Mouse (Mus musculus): ENCODE measurements around the gene Col18a1. TPM values are rescaled to one million over a fixed set of nuclear protein-coding genes. Genes with fewer than 3 reads are reported as not detected.

Col18a1 gene
- total RNA-seq, 1 experiment = 414 TPM

DNA sequence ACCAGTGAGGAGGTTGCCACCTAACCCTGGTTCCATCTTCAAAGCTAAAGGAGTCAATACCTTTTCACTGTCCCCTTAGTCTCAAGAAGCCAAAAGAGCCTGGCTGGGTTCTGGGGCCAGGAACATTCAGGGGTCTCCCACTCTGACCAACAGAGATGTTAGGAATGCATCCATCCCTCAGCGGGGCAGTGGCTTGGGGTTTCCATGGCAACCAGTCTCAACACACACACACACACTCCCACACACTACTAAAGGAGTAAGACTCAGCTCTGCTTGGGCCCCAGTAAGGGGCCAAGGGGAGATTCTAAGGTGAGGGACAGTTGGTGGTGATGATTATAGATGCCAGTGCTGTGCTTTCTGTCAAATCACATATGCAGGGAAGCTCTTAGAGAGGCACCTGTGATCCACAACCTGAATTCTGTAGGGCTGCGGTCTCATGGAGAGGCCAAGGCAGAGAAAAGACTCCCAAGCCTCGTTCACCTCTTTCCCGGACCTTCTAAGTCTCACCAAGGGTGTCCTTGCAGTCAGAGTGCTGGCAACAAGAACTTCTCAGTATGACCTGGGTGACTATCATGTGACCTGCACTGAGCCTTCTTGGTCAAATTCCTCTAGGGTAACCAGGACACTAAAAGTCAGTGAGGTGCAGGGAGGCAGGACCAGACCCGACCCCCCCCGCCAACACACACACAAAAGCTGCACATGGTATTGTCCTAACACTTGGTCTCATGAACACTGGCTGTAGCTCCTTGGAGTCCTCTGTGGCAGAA is 46.2 kb upstream of the Col18a1 start:
- TF ChIP-seq CHD2 (IDR thresholded peaks at IDR 0.05; ENCODE audit: low read depth, low read length) = no peak
- TF ChIP-seq ZC3H11A (IDR thresholded peaks at IDR 0.05; ENCODE audit: borderline replicate concordance, low read depth, low read length) = no peak
- TF ChIP-seq HCFC1 (IDR thresholded peaks at IDR 0.05; ENCODE audit: borderline replicate concordance, insufficient read depth, low read length) = no peak
- no peak for TF ChIP-seq MAFK (IDR thresholded peaks at IDR 0.05; ENCODE audit: insufficient read depth, low read depth, low read length)
- TF ChIP-seq ZNF384 (IDR thresholded peaks at IDR 0.05; ENCODE audit: low read depth, low read length) = no peak
- peaks cover 7 to 8% of the 10 kb centered on the region in 2 experiments; a peak in 2 of 4 replicates for H3K4me1 ChIP-seq (ENCODE audit: control insufficient read depth in 2 of 2, insufficient read depth in 2 of 2, low read length in 2 of 2, poor library complexity in 1 of 2)
- H3K9me3 ChIP-seq (ENCODE audit: control insufficient read depth, insufficient read depth, low read depth, low read length) = no peaks in the 10 kb centered on the region
- in situ Hi-C loops (cut with MboI; ENCODE audit: low sequenced_read_pairs in 2 of 2, unreplicated experiment in 2 of 2) = no loop called here
- no peak for DNase-seq (ENCODE audit: low read depth, low spot score)
- H3K27ac ChIP-seq (ENCODE audit: insufficient read depth, low read depth, low read length, poor library complexity, severe bottlenecking) = no peak overlapping the region
- H3K36me3 ChIP-seq (ENCODE audit: control insufficient read depth, insufficient read depth, low read length, poor library complexity, severe bottlenecking) = no peaks in the 10 kb centered on the region
- no peak overlapping the region for H3K4me3 ChIP-seq (ENCODE audit: insufficient read depth in 1 of 2, low read depth in 1 of 2, low read length in 2 of 2, poor library complexity in 1 of 2, severe bottlenecking in 1 of 2)
- H3K9ac ChIP-seq (ENCODE audit: insufficient read depth, low read depth, low read length, poor library complexity, severe bottlenecking) = no peak overlapping the region

DNA sequence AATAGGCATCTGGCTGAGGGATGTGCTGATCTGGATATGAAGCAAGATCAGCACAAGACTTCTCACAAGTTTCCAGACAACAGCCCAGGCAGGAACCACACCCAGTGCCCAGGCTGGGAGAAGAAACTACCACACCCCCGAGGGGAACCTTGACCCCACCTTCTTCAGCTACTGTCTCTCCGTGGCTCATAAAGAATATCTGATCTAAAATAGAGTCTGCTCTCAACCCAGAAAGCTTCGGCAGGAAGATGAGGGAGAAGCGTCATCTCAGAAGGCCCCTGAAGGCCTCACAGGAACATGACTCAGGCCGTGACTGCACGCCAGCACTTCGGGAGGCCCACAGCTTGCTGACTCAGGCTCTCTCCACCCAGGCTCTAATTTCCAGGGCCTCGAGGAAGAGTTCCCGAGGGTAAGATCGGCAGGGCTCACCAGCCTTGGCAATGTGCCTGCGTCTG is 44.8 kb upstream of the Col18a1 start:
- no peaks in the 10 kb centered on the region for H3K36me3 ChIP-seq (ENCODE audit: control insufficient read depth, insufficient read depth, low read length, poor library complexity, severe bottlenecking)
- H3K9me3 ChIP-seq (ENCODE audit: control insufficient read depth, insufficient read depth, low read depth, low read length) = no peaks in the 10 kb centered on the region
- H3K9ac ChIP-seq (ENCODE audit: insufficient read depth, low read depth, low read length, poor library complexity, severe bottlenecking) = no peak overlapping the region
- H3K27ac ChIP-seq (ENCODE audit: insufficient read depth, low read depth, low read length, poor library complexity, severe bottlenecking) = no peak overlapping the region
- peaks cover 7 to 16% of the 10 kb centered on the region in 2 experiments; a peak in 3 of 4 replicates for H3K4me1 ChIP-seq (ENCODE audit: control insufficient read depth in 2 of 2, insufficient read depth in 2 of 2, low read length in 2 of 2, poor library complexity in 1 of 2)
- TF ChIP-seq MAFK (IDR thresholded peaks at IDR 0.05; ENCODE audit: insufficient read depth, low read depth, low read length) = no peak
- TF ChIP-seq ZNF384 (IDR thresholded peaks at IDR 0.05; ENCODE audit: low read depth, low read length) = no peak
- no peak for TF ChIP-seq HCFC1 (IDR thresholded peaks at IDR 0.05; ENCODE audit: borderline replicate concordance, insufficient read depth, low read length)
- TF ChIP-seq CHD2 (IDR thresholded peaks at IDR 0.05; ENCODE audit: low read depth, low read length) = no peak
- TF ChIP-seq ZC3H11A (IDR thresholded peaks at IDR 0.05; ENCODE audit: borderline replicate concordance, low read depth, low read length) = no peak
- DNase-seq (ENCODE audit: low read depth, low spot score) = no peak
- in situ Hi-C loops (cut with MboI; ENCODE audit: low sequenced_read_pairs in 2 of 2, unreplicated experiment in 2 of 2) = no loop called here
- H3K4me3 ChIP-seq (ENCODE audit: insufficient read depth in 1 of 2, low read depth in 1 of 2, low read length in 2 of 2, poor library complexity in 1 of 2, severe bottlenecking in 1 of 2) = no peak overlapping the region

DNA sequence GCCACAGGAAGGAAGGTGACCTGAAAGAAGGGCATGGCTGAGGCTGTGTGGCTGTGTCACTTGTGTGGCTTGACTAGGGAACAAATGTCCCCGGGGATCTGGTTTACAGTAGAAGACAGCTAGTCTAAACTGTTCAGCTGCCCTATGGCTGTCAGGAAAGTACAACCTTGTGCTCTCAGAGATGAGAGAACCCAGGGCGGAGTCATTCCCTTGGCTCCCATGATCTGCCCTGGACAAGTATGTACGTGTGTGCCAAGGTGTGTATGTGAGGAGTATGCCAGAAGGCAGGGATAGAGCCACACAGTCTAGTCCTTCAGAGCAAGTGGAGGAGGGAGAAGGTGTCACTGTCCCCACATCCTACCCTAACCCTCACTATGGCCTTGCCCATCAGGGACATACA is 44.3 kb upstream of the Col18a1 start:
- no peak for DNase-seq (ENCODE audit: low read depth, low spot score)
- no peak overlapping the region for H3K27ac ChIP-seq (ENCODE audit: insufficient read depth, low read depth, low read length, poor library complexity, severe bottlenecking)
- in situ Hi-C loops (cut with MboI; ENCODE audit: low sequenced_read_pairs in 2 of 2, unreplicated experiment in 2 of 2) = no loop called here
- H3K9ac ChIP-seq (ENCODE audit: insufficient read depth, low read depth, low read length, poor library complexity, severe bottlenecking) = no peak overlapping the region
- no peaks in the 10 kb centered on the region for H3K9me3 ChIP-seq (ENCODE audit: control insufficient read depth, insufficient read depth, low read depth, low read length)
- H3K36me3 ChIP-seq (ENCODE audit: control insufficient read depth, insufficient read depth, low read length, poor library complexity, severe bottlenecking) = no peaks in the 10 kb centered on the region
- H3K4me3 ChIP-seq (ENCODE audit: insufficient read depth in 1 of 2, low read depth in 1 of 2, low read length in 2 of 2, poor library complexity in 1 of 2, severe bottlenecking in 1 of 2) = no peak overlapping the region
- peaks cover 4 to 15% of the 10 kb centered on the region in 2 experiments; a peak in 3 of 4 replicates for H3K4me1 ChIP-seq (ENCODE audit: control insufficient read depth in 2 of 2, insufficient read depth in 2 of 2, low read length in 2 of 2, poor library complexity in 1 of 2)
- no peak for TF ChIP-seq HCFC1 (IDR thresholded peaks at IDR 0.05; ENCODE audit: borderline replicate concordance, insufficient read depth, low read length)
- no peak for TF ChIP-seq ZNF384 (IDR thresholded peaks at IDR 0.05; ENCODE audit: low read depth, low read length)
- TF ChIP-seq MAFK (IDR thresholded peaks at IDR 0.05; ENCODE audit: insufficient read depth, low read depth, low read length) = no peak
- no peak for TF ChIP-seq ZC3H11A (IDR thresholded peaks at IDR 0.05; ENCODE audit: borderline replicate concordance, low read depth, low read length)
- no peak for TF ChIP-seq CHD2 (IDR thresholded peaks at IDR 0.05; ENCODE audit: low read depth, low read length)

DNA sequence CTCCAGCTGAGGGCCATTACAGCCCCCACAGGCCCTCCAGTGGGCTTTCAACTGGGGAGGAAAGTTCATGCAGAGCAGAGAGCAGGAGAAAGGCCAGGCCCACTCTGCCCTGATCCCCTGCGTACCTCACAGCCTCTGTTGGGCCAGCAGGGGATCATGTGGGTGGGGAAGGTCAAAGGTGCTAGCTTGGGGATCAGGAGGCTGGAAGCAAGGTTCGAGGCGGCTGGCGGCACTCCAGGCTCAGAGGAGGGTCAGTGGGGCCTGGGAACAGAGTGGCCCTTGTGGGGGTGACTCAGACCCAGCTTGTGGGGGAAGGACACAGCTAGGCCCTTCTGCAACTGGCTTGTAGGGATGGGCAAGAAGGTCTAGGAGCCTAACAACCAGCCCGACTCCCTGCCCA is 42.9 kb upstream of the Col18a1 start:
- peaks cover 3 to 13% of the 10 kb centered on the region in 2 experiments; a peak in 3 of 4 replicates for H3K4me1 ChIP-seq (ENCODE audit: control insufficient read depth in 2 of 2, insufficient read depth in 2 of 2, low read length in 2 of 2, poor library complexity in 1 of 2)
- in situ Hi-C loops (cut with MboI; ENCODE audit: low sequenced_read_pairs in 2 of 2, unreplicated experiment in 2 of 2) = no loop called here
- H3K36me3 ChIP-seq (ENCODE audit: control insufficient read depth, insufficient read depth, low read length, poor library complexity, severe bottlenecking) = no peaks in the 10 kb centered on the region
- H3K9me3 ChIP-seq (ENCODE audit: control insufficient read depth, insufficient read depth, low read depth, low read length) = no peaks in the 10 kb centered on the region
- H3K27ac ChIP-seq (ENCODE audit: insufficient read depth, low read depth, low read length, poor library complexity, severe bottlenecking) = no peak overlapping the region
- no peak overlapping the region for H3K4me3 ChIP-seq (ENCODE audit: insufficient read depth in 1 of 2, low read depth in 1 of 2, low read length in 2 of 2, poor library complexity in 1 of 2, severe bottlenecking in 1 of 2)
- TF ChIP-seq MAFK (IDR thresholded peaks at IDR 0.05; ENCODE audit: insufficient read depth, low read depth, low read length) (no peak), ZNF384 (IDR thresholded peaks at IDR 0.05; ENCODE audit: low read depth, low read length) (no peak), ZC3H11A (IDR thresholded peaks at IDR 0.05; ENCODE audit: borderline replicate concordance, low read depth, low read length) (no peak), CHD2 (IDR thresholded peaks at IDR 0.05; ENCODE audit: low read depth, low read length) (no peak), HCFC1 (IDR thresholded peaks at IDR 0.05; ENCODE audit: borderline replicate concordance, insufficient read depth, low read length) (no peak)
- no peak overlapping the region for H3K9ac ChIP-seq (ENCODE audit: insufficient read depth, low read depth, low read length, poor library complexity, severe bottlenecking)
- no peak for DNase-seq (ENCODE audit: low read depth, low spot score)

All from ES-E14 (cell line).